Mouse (Mus musculus) CH12.LX (cell line): ENCODE measurements around the gene Notch1. TPM values are rescaled to one million over a fixed set of nuclear protein-coding genes. Genes with fewer than 3 reads are reported as not detected.

Experiments
- DNase-seq: peaks from one replicate; pipeline ENCODE4 v3.0.0-alpha.2; 2013; ENCODE audit errors: extremely low read depth
- H3K27ac ChIP-seq: 2 replicates; pipeline ENCODE4 v1.5.1; 2012; ENCODE audit warnings: low read depth, mild to moderate bottlenecking, control low read depth, moderate library complexity; ENCODE audit not compliant: insufficient read depth
- H3K27me3 ChIP-seq: replicated peaks from 2 replicates; pipeline ENCODE3; 2012; ENCODE audit warnings: inconsistent platforms
- H3K36me3 ChIP-seq, 2 experiments: replicated peaks in 1 of 2; 2 replicates each; pipeline versions ENCODE3 to v1.6.1; 2012; ENCODE audit warnings: inconsistent platforms in 1 of 2, low read length in 1 of 2, mild to moderate bottlenecking in 1 of 2, mixed read lengths in 1 of 2, moderate library complexity in 1 of 2; ENCODE audit not compliant: control insufficient read depth in 1 of 2, insufficient read depth in 1 of 2
- H3K4me1 ChIP-seq, 2 experiments: 2 replicates each; pipeline ENCODE4 v1.6.1; 2012; ENCODE audit warnings: inconsistent platforms in 1 of 2, moderate library complexity in 1 of 2; ENCODE audit not compliant: insufficient read depth in 2 of 2, control insufficient read depth in 1 of 2
- H3K4me2 ChIP-seq: 2 replicates; pipeline ENCODE4 v1.6.1; 2012; ENCODE audit warnings: low read depth, mild to moderate bottlenecking, control low read depth; ENCODE audit not compliant: poor library complexity, insufficient read depth, severe bottlenecking
- H3K4me3 ChIP-seq, 3 experiments: fragments of 150-350 bp in 1 of 3; sonication (generic) in 1 of 3; replicated peaks in 1 of 3; 2 replicates each; pipeline versions ENCODE3 to v1.5.1; 2011 to 2012; ENCODE audit warnings: low read depth in 2 of 3, low read length in 2 of 3, mild to moderate bottlenecking in 2 of 3, moderate library complexity in 2 of 3, control low read depth in 1 of 3, improper control_type of control experiment in 1 of 3, inconsistent platforms in 1 of 3, mixed read lengths in 1 of 3; ENCODE audit not compliant: poor library complexity in 1 of 3
- H3K79me2 ChIP-seq: replicated peaks from 2 replicates; pipeline ENCODE4 v1.6.1; 2012; ENCODE audit warnings: mild to moderate bottlenecking, moderate library complexity; ENCODE audit not compliant: control insufficient read depth, poor library complexity, insufficient read depth, severe bottlenecking; ENCODE audit errors: extremely low read depth
- H3K9ac ChIP-seq: 2 replicates; pipeline ENCODE4 v1.6.1; 2012; ENCODE audit warnings: low read depth, mild to moderate bottlenecking, control low read depth, moderate library complexity; ENCODE audit not compliant: insufficient read depth
- H3K9me3 ChIP-seq: replicated peaks from 2 replicates; pipeline ENCODE3; 2012; ENCODE audit warnings: low read length, inconsistent platforms, mixed read lengths
- CHD1 ChIP-seq: IDR thresholded peaks from 2 replicates; pipeline ENCODE4 v1.6.1; 2012; ENCODE audit warnings: low read depth, low read length, improper control_type of control experiment, inconsistent platforms
- CHD2 ChIP-seq: IDR thresholded peaks from 2 replicates; pipeline ENCODE4 v1.6.1; 2011; ENCODE audit warnings: low read length, improper control_type of control experiment
- E2F4 ChIP-seq: IDR thresholded peaks from 2 replicates; pipeline ENCODE4 v1.6.1; 2011; ENCODE audit warnings: low read depth, low read length, improper control_type of control experiment; ENCODE audit not compliant: insufficient replicate concordance
- ELF1 ChIP-seq: IDR thresholded peaks from 2 replicates; pipeline ENCODE4 v1.6.1; 2014; ENCODE audit warnings: low read depth, mild to moderate bottlenecking, inconsistent platforms, low read length, improper control_type of control experiment
- EP300 ChIP-seq: IDR thresholded peaks from 2 replicates; pipeline ENCODE4 v1.6.1; 2011; ENCODE audit warnings: low read length, improper control_type of control experiment
- GABPA ChIP-seq: IDR thresholded peaks from 2 replicates; pipeline ENCODE4 v1.6.1; 2012; ENCODE audit warnings: low read depth, low read length, improper control_type of control experiment, inconsistent platforms; ENCODE audit not compliant: insufficient replicate concordance
- HCFC1 ChIP-seq: IDR thresholded peaks from 2 replicates; pipeline ENCODE4 v1.6.1; 2012; ENCODE audit warnings: low read depth, mild to moderate bottlenecking, inconsistent platforms, low read length, improper control_type of control experiment
- IRF4 ChIP-seq: IDR thresholded peaks from 2 replicates; pipeline ENCODE4 v1.6.1; 2014; ENCODE audit warnings: low read depth, mild to moderate bottlenecking, inconsistent platforms, low read length, improper control_type of control experiment
- JUN ChIP-seq: IDR thresholded peaks from 2 replicates; pipeline ENCODE4 v1.6.1; 2011; ENCODE audit warnings: low read depth, mild to moderate bottlenecking, low read length, improper control_type of control experiment, moderate library complexity; ENCODE audit not compliant: insufficient read depth
- JUND ChIP-seq: conservative IDR thresholded peaks from 2 replicates; pipeline ENCODE4 v1.6.1; 2011; ENCODE audit warnings: low read depth, low read length, improper control_type of control experiment
- KAT2A ChIP-seq: IDR thresholded peaks from 2 replicates; pipeline ENCODE4 v1.6.1; 2012; ENCODE audit warnings: low read length, improper control_type of control experiment, inconsistent platforms; ENCODE audit not compliant: insufficient replicate concordance
- MAFK ChIP-seq: IDR thresholded peaks from 2 replicates; pipeline ENCODE4 v1.6.1; 2011; ENCODE audit warnings: low read length, improper control_type of control experiment; ENCODE audit not compliant: insufficient replicate concordance
- MAZ ChIP-seq: IDR thresholded peaks from 2 replicates; pipeline ENCODE4 v1.6.1; 2012; ENCODE audit warnings: low read depth, mild to moderate bottlenecking, inconsistent platforms, low read length, improper control_type of control experiment, moderate library complexity
- MEF2A ChIP-seq: IDR thresholded peaks from 2 replicates; pipeline ENCODE4 v1.6.1; 2014; ENCODE audit warnings: low read depth, mild to moderate bottlenecking, inconsistent platforms, low read length, improper control_type of control experiment, borderline replicate concordance
- MXI1 ChIP-seq: IDR thresholded peaks from 2 replicates; pipeline ENCODE4 v1.6.1; 2011; ENCODE audit warnings: mild to moderate bottlenecking, low read depth, low read length, improper control_type of control experiment
- MYC ChIP-seq: IDR thresholded peaks from 2 replicates; pipeline ENCODE4 v1.6.1; 2011; ENCODE audit warnings: low read depth, mild to moderate bottlenecking, improper control_type of control experiment, low read length
- NELFE ChIP-seq: IDR thresholded peaks from 2 replicates; pipeline ENCODE4 v1.6.1; 2011; ENCODE audit warnings: low read depth, low read length, improper control_type of control experiment
- NRF1 ChIP-seq: IDR thresholded peaks from 2 replicates; pipeline ENCODE4 v1.6.1; 2014; ENCODE audit warnings: low read depth, mild to moderate bottlenecking, inconsistent platforms, low read length, improper control_type of control experiment, moderate library complexity
- PAX5 ChIP-seq: IDR thresholded peaks from 2 replicates; pipeline ENCODE4 v1.6.1; 2012; ENCODE audit warnings: low read length, inconsistent platforms, mixed read lengths
- POLR2A ChIP-seq: IDR thresholded peaks from 2 replicates; pipeline ENCODE4 v1.6.1; 2011; ENCODE audit warnings: low read depth, mild to moderate bottlenecking, improper control_type of control experiment, low read length
- POLR2AphosphoS2 ChIP-seq: IDR thresholded peaks from 2 replicates; pipeline ENCODE4 v1.6.1; 2011; ENCODE audit warnings: low read depth, low read length, improper control_type of control experiment
- TCF12 ChIP-seq: IDR thresholded peaks from 2 replicates; pipeline ENCODE4 v1.6.1; 2014; ENCODE audit warnings: low read depth, mild to moderate bottlenecking, inconsistent platforms, low read length, improper control_type of control experiment
- USF1 ChIP-seq: IDR thresholded peaks from 2 replicates; pipeline ENCODE4 v1.6.1; 2014; ENCODE audit warnings: low read depth, mild to moderate bottlenecking, inconsistent platforms, low read length, improper control_type of control experiment
- USF2 ChIP-seq: conservative IDR thresholded peaks from 2 replicates; pipeline ENCODE4 v1.6.1; 2011; ENCODE audit warnings: low read depth, low read length, improper control_type of control experiment
- ZC3H11A ChIP-seq: IDR thresholded peaks from 2 replicates; pipeline ENCODE4 v1.6.1; 2012; ENCODE audit warnings: low read depth, mild to moderate bottlenecking, inconsistent platforms, low read length, improper control_type of control experiment
- ZKSCAN1 ChIP-seq: IDR thresholded peaks from 2 replicates; pipeline ENCODE4 v1.6.1; 2012; ENCODE audit warnings: low read depth, inconsistent platforms, low read length, improper control_type of control experiment, borderline replicate concordance
- dilution Hi-C: fragments of 300-500 bp; cut with MboI; formaldehyde crosslinking; loops from 2 replicates; pipeline ENCODE4 v1.14.3; 2020; ENCODE audit warnings: low sequenced_read_pairs; ENCODE audit not compliant: extremely low pct_unique_long_range_greater_than_20kb, extremely low pct_ligation_motif_present
- in situ Hi-C: fragments of 300-500 bp; cut with MboI; formaldehyde crosslinking; loops from 3 replicates; pipeline ENCODE4 v1.14.3; 2019; ENCODE audit warnings: low sequenced_read_pairs, low pct_ligation_motif_present, low pct_unique_long_range_greater_than_20kb, mixed read lengths
- polyA plus RNA-seq: library from polyadenylated mRNA; unstranded; fragments of >175 nt; gene quantifications from 2 replicates; pipeline ENCODE4 v1.2.1, GENCODE M21; 2012; ENCODE audit warnings: low read depth; ENCODE audit not compliant: insufficient read length
- total RNA-seq, 2 experiments: library from RNA; depleted of rRNA; stranded (reverse); fragments of 300-350 nt in 1 of 2; fragments of >200 nt in 1 of 2; gene quantifications; 2 replicates each; pipeline ENCODE4 v1.2.3; 2012 to 2014

Notch1 gene
- total and polyA plus RNA-seq, 3 experiments = 0.98 to 13.1 (median 3.8) TPM

GRCm38 (mm10) chr2:26477911-26478310 is 38.6 kb downstream of the Notch1 start:
- dilution Hi-C loops = no loop called here
- no peaks in the 10 kb centered on the region for H3K27me3 ChIP-seq
- H3K79me2 ChIP-seq = no peaks in the 10 kb centered on the region
- in situ Hi-C loops = no loop called here
- H3K27ac ChIP-seq = no peak overlapping the region
- H3K4me2 ChIP-seq = no peak overlapping the region
- TF ChIP-seq ZC3H11A (no peak), POLR2A (no peak), CHD2 (no peak), E2F4 (no peak), PAX5 (no peak), HCFC1 (no peak), EP300 (no peak), IRF4 (no peak), JUND (no peak), CHD1 (no peak), MEF2A (no peak), ZKSCAN1 (no peak), POLR2AphosphoS2 (no peak), MYC (no peak), USF2 (no peak), MAFK (no peak), KAT2A (no peak)
- TF ChIP-seq, all 38 proteins: peak for 0
- Histone ChIP-seq H3K9ac (no peak overlapping the region), H3K4me1 (peaks cover 23 to 27% of the 10 kb centered on the region in 2 experiments), H3K9me3 (peaks cover 4% of the 10 kb centered on the region), H3K36me3 (peaks cover 79 to 88% of the 10 kb centered on the region in 2 experiments), H3K4me3 (no peak overlapping the region)
- no peak for DNase-seq

GRCm38 (mm10) chr2:26475505-26476430 is 40.7 kb downstream of the Notch1 start:
- peaks cover 3 to 23% of the 10 kb centered on the region in 2 experiments; a peak in 3 of 4 replicates for H3K4me1 ChIP-seq
- in situ Hi-C loops = no loop called here
- H3K9ac ChIP-seq = no peak overlapping the region
- no peaks in the 10 kb centered on the region for H3K27me3 ChIP-seq
- no peaks in the 10 kb centered on the region for H3K79me2 ChIP-seq
- no peak overlapping the region for H3K4me2 ChIP-seq
- H3K36me3 ChIP-seq = peaks cover 91 to 95% of the 10 kb centered on the region in 2 experiments
- no peak overlapping the region for H3K27ac ChIP-seq
- DNase-seq = no peak
- TF ChIP-seq EP300 (no peak), KAT2A (no peak), GABPA (no peak), MXI1 (no peak), HCFC1 (no peak), MYC (no peak), TCF12 (no peak), NELFE (no peak), ZC3H11A (no peak), POLR2A (no peak), USF1 (no peak), NRF1 (no peak), E2F4 (no peak), JUN (no peak), MAZ (no peak), POLR2AphosphoS2 (no peak), ELF1 (no peak)
- H3K9me3 ChIP-seq = no peaks in the 10 kb centered on the region
- dilution Hi-C loops = no loop called here
- H3K4me3 ChIP-seq = no peak overlapping the region
